In the genomic region with DNA sequence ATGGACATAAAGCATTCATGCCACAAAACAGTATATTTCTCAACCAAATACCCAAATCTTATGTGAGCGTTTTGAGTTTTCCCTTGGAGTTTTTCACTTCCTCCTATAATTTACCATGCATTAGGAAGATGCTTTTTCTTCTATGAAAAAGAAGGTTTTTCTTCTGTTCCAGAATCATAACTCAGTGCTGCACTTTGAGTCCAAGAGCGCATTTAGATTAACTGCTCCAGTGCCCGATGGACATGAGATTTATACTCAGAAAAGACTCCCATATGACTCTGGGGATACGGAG, we compare ENCODE assay signal across 12 mouse cellular contexts.
DNase-seq lines count a peak whose midpoint lies in the region; ATAC-seq and TF ChIP-seq lines count a peak whose summit lies in the region.
"Had no signal": no experiment of that assay in that cellular context is flagged by ENCODE, and none has a peak within 500 bp of the region (broad histone marks: within the 10 kb centered on the region; RNA-seq: fewer than 3 reads in every experiment).

No protein-coding gene starts in this region.

- DNase-seq in heart, adult 11 months: peak; percentile 1
- DNase-seq in hindbrain, postnatal 0 days (ENCODE audit: low spot score): no peak
- no peak for DNase-seq in spleen, adult 2 months (ENCODE audit: low read depth in 1 of 2, low spot score in 2 of 2)
- DNase-seq in spleen, adult 18-20 months: no peak
- no peak for DNase-seq in lung, postnatal 0 days (ENCODE audit: low spot score)

- TF ChIP-seq POLR2A in spleen, adult 2 months (IDR thresholded peaks at IDR 0.05; ENCODE audit: low read depth, low read length): no peak

- WGBS in heart, embryonic 12.5 days: 83% methylated on average over 4 of the region's 4 CpGs
- WGBS in hindbrain, postnatal 0 days: 82% methylated on average over 4 of the region's 4 CpGs
- WGBS in hindbrain, embryonic 12.5 days: 83% methylated on average over 4 of the region's 4 CpGs
- whole genome bisulfite sequencing in spleen, adult 2 months: 74% methylated on average over 4 of the region's 4 CpGs
- 96% methylated on average over 4 of the region's 4 CpGs for WGBS in lung, postnatal 0 days

- no peak for ATAC-seq in heart, embryonic 12.5 days (ENCODE audit: insufficient number of reproducible peaks, low FRiP score)
- no peak for ATAC-seq in hindbrain, postnatal 0 days
- no peak for ATAC-seq in hindbrain, embryonic 12.5 days (ENCODE audit: low FRiP score)
- ATAC-seq in lung, postnatal 0 days: no peak
- ATAC-seq: Patski had no signal

- no peaks in the 10 kb centered on the region for H3K9me3 ChIP-seq in heart, embryonic 12.5 days (replicated peaks)
- H3K9me3 ChIP-seq in hindbrain, postnatal 0 days (ENCODE audit: low read length): no peaks in the 10 kb centered on the region
- H3K9me3 ChIP-seq in hindbrain, embryonic 12.5 days (replicated peaks): no peaks in the 10 kb centered on the region
- H3K9me3 ChIP-seq in lung, postnatal 0 days (ENCODE audit: low read length): no peaks in the 10 kb centered on the region
- H3K9me3 ChIP-seq: embryonic facial prominence, embryonic 13.5 days; forebrain, embryonic 12.5 days; hindbrain, embryonic 10.5 days; hindbrain, embryonic 15.5 days had no signal

- H3K27ac ChIP-seq in heart, embryonic 12.5 days (ENCODE audit: poor library complexity, severe bottlenecking): no peak overlapping the region
- 0 out of 2 replicates have a peak overlapping the region, but pooled peaks have one; percentile 58 for H3K27ac ChIP-seq in hindbrain, postnatal 0 days
- H3K27ac ChIP-seq in hindbrain, embryonic 12.5 days: no peak overlapping the region
- H3K27ac ChIP-seq in spleen, adult 2 months (ENCODE audit: insufficient read depth, low read length): peak overlapping the region; percentile 55; the same call in 1 of the 2 replicates
- H3K27ac ChIP-seq in lung, postnatal 0 days (ENCODE audit: low read length): no peak overlapping the region
- H3K27ac ChIP-seq: embryonic facial prominence, embryonic 13.5 days; forebrain, embryonic 12.5 days; hindbrain, embryonic 10.5 days; hindbrain, embryonic 15.5 days had no signal

- H3K4me3 ChIP-seq in heart, embryonic 12.5 days: no peak overlapping the region
- no peak overlapping the region for H3K4me3 ChIP-seq in hindbrain, postnatal 0 days (ENCODE audit: low read length)
- no peak overlapping the region for H3K4me3 ChIP-seq in hindbrain, embryonic 12.5 days
- no peak overlapping the region for H3K4me3 ChIP-seq in spleen, adult 2 months (ENCODE audit: extremely low read depth, insufficient read depth, insufficient read length)
- H3K4me3 ChIP-seq in lung, postnatal 0 days (ENCODE audit: low read depth, low read length): no peak overlapping the region
- H3K4me3 ChIP-seq: embryonic facial prominence, embryonic 13.5 days; forebrain, embryonic 12.5 days; hindbrain, embryonic 10.5 days; hindbrain, embryonic 15.5 days had no signal

- no peaks in the 10 kb centered on the region for H3K36me3 ChIP-seq in heart, embryonic 12.5 days
- no peaks in the 10 kb centered on the region for H3K36me3 ChIP-seq in hindbrain, postnatal 0 days (ENCODE audit: insufficient read depth, low read length)
- no peaks in the 10 kb centered on the region for H3K36me3 ChIP-seq in hindbrain, embryonic 12.5 days
- H3K36me3 ChIP-seq in spleen, adult 2 months (ENCODE audit: control insufficient read depth, insufficient read depth, low read length): no peaks in the 10 kb centered on the region
- no peaks in the 10 kb centered on the region for H3K36me3 ChIP-seq in lung, postnatal 0 days (ENCODE audit: insufficient read depth, low read length)
- H3K36me3 ChIP-seq: forebrain, embryonic 12.5 days; hindbrain, embryonic 10.5 days; hindbrain, embryonic 15.5 days had no signal

- TF ChIP-seq CTCF in hindbrain, postnatal 0 days (IDR thresholded peaks at IDR 0.05; ENCODE audit: low read depth): no peak
- TF ChIP-seq CTCF in spleen, adult 2 months (IDR thresholded peaks at IDR 0.05; ENCODE audit: extremely low read depth, insufficient read depth, insufficient read length, insufficient replicate concordance): no peak
- TF ChIP-seq CTCF in lung, postnatal 0 days (IDR thresholded peaks at IDR 0.05): no peak

- H3K9ac ChIP-seq in heart, embryonic 12.5 days: no peak overlapping the region
- no peak overlapping the region for H3K9ac ChIP-seq in hindbrain, postnatal 0 days (replicated peaks; ENCODE audit: low read length)
- H3K9ac ChIP-seq in hindbrain, embryonic 12.5 days: no peak overlapping the region
- no peak overlapping the region for H3K9ac ChIP-seq in lung, postnatal 0 days (replicated peaks; ENCODE audit: low read depth)
- H3K9ac ChIP-seq: embryonic facial prominence, embryonic 13.5 days; forebrain, embryonic 12.5 days; hindbrain, embryonic 15.5 days had no signal

- H3K4me1 ChIP-seq in heart, embryonic 12.5 days (replicated peaks): peaks cover 16% of the 10 kb centered on the region
- H3K4me1 ChIP-seq in hindbrain, postnatal 0 days (ENCODE audit: insufficient read depth, low read length): peaks cover 10% of the 10 kb centered on the region; the same call in 1 of the 2 replicates
- peaks cover 9% of the 10 kb centered on the region for H3K4me1 ChIP-seq in hindbrain, embryonic 12.5 days
- H3K4me1 ChIP-seq in spleen, adult 2 months (ENCODE audit: control insufficient read depth, insufficient read depth, insufficient read length): peaks cover 12% of the 10 kb centered on the region; the same call in 1 of the 2 replicates
- no peaks in the 10 kb centered on the region for H3K4me1 ChIP-seq in lung, postnatal 0 days (ENCODE audit: insufficient read depth, low read depth, low read length)

- H3K27me3 ChIP-seq in heart, embryonic 12.5 days (replicated peaks): no peaks in the 10 kb centered on the region
- no peaks in the 10 kb centered on the region for H3K27me3 ChIP-seq in hindbrain, postnatal 0 days (ENCODE audit: insufficient read depth, low read length)
- no peaks in the 10 kb centered on the region for H3K27me3 ChIP-seq in hindbrain, embryonic 12.5 days
- H3K27me3 ChIP-seq in spleen, adult 2 months (ENCODE audit: control insufficient read depth, insufficient read depth, low read length): no peaks in the 10 kb centered on the region
- no peaks in the 10 kb centered on the region for H3K27me3 ChIP-seq in lung, postnatal 0 days (replicated peaks; ENCODE audit: insufficient read depth, low read length)
- H3K27me3 ChIP-seq: embryonic facial prominence, embryonic 13.5 days; forebrain, embryonic 12.5 days; hindbrain, embryonic 15.5 days; Patski had no signal

- H3K4me2 ChIP-seq in heart, embryonic 12.5 days: no peak overlapping the region
- no peak overlapping the region for H3K4me2 ChIP-seq in hindbrain, postnatal 0 days (ENCODE audit: low read depth, low read length)
- no peak overlapping the region for H3K4me2 ChIP-seq in hindbrain, embryonic 12.5 days (replicated peaks)
- no peak overlapping the region for H3K4me2 ChIP-seq in lung, postnatal 0 days (replicated peaks; ENCODE audit: low read depth, low read length)
- H3K4me2 ChIP-seq: embryonic facial prominence, embryonic 13.5 days; forebrain, embryonic 12.5 days; hindbrain, embryonic 15.5 days had no signal

- no peak for TF ChIP-seq EP300 in lung, postnatal 0 days (IDR thresholded peaks at IDR 0.05)

Comparison
In these comparisons a context has a peak if more than half of its experiments do, and no peak if none do; other contexts are left out.
1. H3K27ac ChIP-seq: peak in hindbrain, postnatal 0 days (single experiment) and spleen, adult 2 months (single experiment); none in heart, embryonic 12.5 days (single experiment), hindbrain, embryonic 12.5 days (single experiment) and lung, postnatal 0 days (single experiment).